Mouse (Mus musculus) liver, embryonic 12.5 days (tissue): Measurements from ENCODE around the gene Sema4c. TPM values are rescaled to one million over a fixed set of nuclear protein-coding genes. Genes with fewer than 3 reads are reported as not detected.

Experiments
- ATAC-seq: fragments of 200-750 bp; cut with Nextera tagmentation; 2 replicates; pipeline ENCODE4 v1.8.0; 2017; ENCODE audit warnings: moderate number of reproducible peaks, mild to moderate bottlenecking, moderate library complexity
- H3K27ac ChIP-seq: fragments of 300-500 bp; sonication (generic); 2 replicates; pipeline ENCODE4 v1.5.1; 2016; ENCODE audit warnings: mild to moderate bottlenecking
- H3K27me3 ChIP-seq: fragments of 300-500 bp; sonication (generic); replicated peaks from 2 replicates; pipeline ENCODE4 v1.6.1; 2016; ENCODE audit warnings: mild to moderate bottlenecking, moderate library complexity
- H3K36me3 ChIP-seq: fragments of 300-500 bp; sonication (generic); 2 replicates; pipeline ENCODE4 v1.6.1; 2016; ENCODE audit warnings: mild to moderate bottlenecking, moderate library complexity
- H3K4me1 ChIP-seq: fragments of 300-500 bp; sonication (generic); 2 replicates; pipeline ENCODE4 v1.6.1; 2016
- H3K4me2 ChIP-seq: fragments of 300-500 bp; sonication (generic); 2 replicates; pipeline ENCODE4 v1.6.1; 2016; ENCODE audit warnings: mild to moderate bottlenecking, moderate library complexity
- H3K4me3 ChIP-seq: fragments of 300-500 bp; sonication (generic); 2 replicates; pipeline ENCODE4 v1.5.1; 2016; ENCODE audit warnings: mild to moderate bottlenecking, moderate library complexity
- H3K9ac ChIP-seq: fragments of 300-500 bp; sonication (generic); 2 replicates; pipeline ENCODE4 v1.6.1; 2016; ENCODE audit warnings: mild to moderate bottlenecking, moderate library complexity
- H3K9me3 ChIP-seq: fragments of 300-500 bp; sonication (generic); replicated peaks from 2 replicates; pipeline ENCODE4 v1.6.1; 2016; ENCODE audit warnings: mild to moderate bottlenecking, moderate library complexity
- WGBS: fragments of 180-500 bp; shearing (Covaris S2); methylation state at CpG from one replicate; pipeline ENCODE4 v1.1.7; 2016; ENCODE audit not compliant: insufficient replicate concordance; 5-methylcytosine and 5-hydroxymethylcytosine counted together
- polyA plus RNA-seq: library from polyadenylated mRNA; unstranded; fragments of >200 nt; fragmentation: Nextera tagmentation; extraction: Ambion mirVana; gene quantifications from 2 replicates; pipeline ENCODE4 v1.2.1, GENCODE M21; 2016

Sema4c gene
- polyA plus RNA-seq, 1 experiment from 2014 or later = 3.9 TPM

GRCm38 (mm10) chr1:36589486-36589885, 31.3 kb upstream of the Sema4c start:
- Histone ChIP-seq H3K4me1 (peaks cover 32% of the 10 kb centered on the region), H3K9ac (no peak overlapping the region), H3K4me2 (no peak overlapping the region), H3K9me3 (no peaks in the 10 kb centered on the region), H3K27me3 (peaks cover 3% of the 10 kb centered on the region; the same call in 1 of the 2 replicates), H3K4me3 (no peak overlapping the region), H3K36me3 (no peaks in the 10 kb centered on the region), H3K27ac (no peak overlapping the region)
- ATAC-seq = no peak
- 65% methylated on average over 6 of the region's 6 CpGs for WGBS

- H3K4me2 ChIP-seq = no peak overlapping the region
- peaks cover 32% of the 10 kb centered on the region for H3K4me1 ChIP-seq
- WGBS = 64% methylated on average over 13 of the region's 13 CpGs
- no peaks in the 10 kb centered on the region for H3K36me3 ChIP-seq
- H3K4me3 ChIP-seq = no peak overlapping the region
- no peak overlapping the region for H3K27ac ChIP-seq
- no peak overlapping the region for H3K9ac ChIP-seq
- no peaks in the 10 kb centered on the region for H3K9me3 ChIP-seq
- ATAC-seq = peak; percentile 29; the same call in 1 of the 2 replicates
- H3K27me3 ChIP-seq = peaks cover 3% of the 10 kb centered on the region; the same call in 1 of the 2 replicates
Observed at GRCm38 (mm10) chr1:36588476-36589450, 30.6 kb upstream of the Sema4c start.

GRCm38 (mm10) chr1:36587860-36588259, 29.7 kb upstream of the Sema4c start:
- ATAC-seq = no peak
- no peak overlapping the region for H3K27ac ChIP-seq
- WGBS = 81% methylated on average over 6 of the region's 6 CpGs

GRCm38 (mm10) chr1:36586288-36586687, 28.1 kb upstream of the Sema4c start:
- no peak for ATAC-seq
- H3K27ac ChIP-seq = no peak overlapping the region

More at GRCm38 (mm10) chr1:36587860-36588259, 29.7 kb upstream of the Sema4c start:
- Histone ChIP-seq H3K4me1 (peaks cover 30% of the 10 kb centered on the region), H3K27me3 (peaks cover 2% of the 10 kb centered on the region; the same call in 1 of the 2 replicates), H3K9me3 (no peaks in the 10 kb centered on the region), H3K4me3 (no peak overlapping the region), H3K36me3 (no peaks in the 10 kb centered on the region), H3K4me2 (no peak overlapping the region), H3K9ac (no peak overlapping the region)

GRCm38 (mm10) chr1:36583408-36584116, 25.4 kb upstream of the Sema4c start:
- WGBS = 68% methylated on average over 8 of the region's 8 CpGs

More at GRCm38 (mm10) chr1:36586288-36586687, 28.1 kb upstream of the Sema4c start:
- 60% methylated on average over 4 of the region's 4 CpGs for WGBS
- Histone ChIP-seq H3K27me3 (peaks cover 5% of the 10 kb centered on the region; the same call in 1 of the 2 replicates), H3K4me1 (peaks cover 29% of the 10 kb centered on the region), H3K36me3 (no peaks in the 10 kb centered on the region), H3K4me2 (no peak overlapping the region), H3K9ac (no peak overlapping the region), H3K9me3 (no peaks in the 10 kb centered on the region), H3K4me3 (no peak overlapping the region)

GRCm38 (mm10) chr1:36582211-36582610, 24.1 kb upstream of the Sema4c start:
- no peak overlapping the region for H3K4me3 ChIP-seq
- peaks cover 5% of the 10 kb centered on the region; the same call in 1 of the 2 replicates for H3K27me3 ChIP-seq
- H3K36me3 ChIP-seq = no peaks in the 10 kb centered on the region
- no peak overlapping the region for H3K27ac ChIP-seq
- 55% methylated on average over 8 of the region's 8 CpGs for WGBS
- no peak for ATAC-seq
- peaks cover 38% of the 10 kb centered on the region for H3K4me1 ChIP-seq
- H3K9ac ChIP-seq = no peak overlapping the region
- H3K4me2 ChIP-seq = no peak overlapping the region
- H3K9me3 ChIP-seq = no peaks in the 10 kb centered on the region

More at GRCm38 (mm10) chr1:36583408-36584116, 25.4 kb upstream of the Sema4c start:
- H3K4me3 ChIP-seq = no peak overlapping the region
- H3K9me3 ChIP-seq = no peaks in the 10 kb centered on the region
- ATAC-seq = no peak
- no peak overlapping the region for H3K9ac ChIP-seq
- H3K4me1 ChIP-seq = peaks cover 33% of the 10 kb centered on the region
- peaks cover 5% of the 10 kb centered on the region; the same call in 1 of the 2 replicates for H3K27me3 ChIP-seq
- H3K27ac ChIP-seq = no peak overlapping the region
- H3K4me2 ChIP-seq = no peak overlapping the region
- no peaks in the 10 kb centered on the region for H3K36me3 ChIP-seq

- H3K27ac ChIP-seq = peak overlapping the region; percentile 74; the same call in 1 of the 2 replicates
Observed at GRCm38 (mm10) chr1:36581260-36581659, 23.1 kb upstream of the Sema4c start.

GRCm38 (mm10) chr1:36580384-36581207, 22.4 kb upstream of the Sema4c start:
- Histone ChIP-seq H3K27ac (peak overlapping the region; percentile 74), H3K9me3 (no peaks in the 10 kb centered on the region), H3K4me3 (peak overlapping the region; percentile 39), H3K9ac (peak overlapping the region; percentile 32), H3K4me2 (peak overlapping the region; percentile 74), H3K4me1 (peaks cover 52% of the 10 kb centered on the region), H3K36me3 (no peaks in the 10 kb centered on the region), H3K27me3 (peaks cover 5% of the 10 kb centered on the region; the same call in 1 of the 2 replicates)
- 5% methylated on average over 17 of the region's 17 CpGs for WGBS
- peak; percentile 91 for ATAC-seq

More at GRCm38 (mm10) chr1:36581260-36581659, 23.1 kb upstream of the Sema4c start:
- H3K9ac ChIP-seq = no peak overlapping the region
- H3K4me2 ChIP-seq = peak overlapping the region; percentile 74
- 62% methylated on average over 5 of the region's 5 CpGs for WGBS
- no peaks in the 10 kb centered on the region for H3K36me3 ChIP-seq
- no peak for ATAC-seq
- peaks cover 48% of the 10 kb centered on the region for H3K4me1 ChIP-seq
- H3K9me3 ChIP-seq = no peaks in the 10 kb centered on the region
- H3K4me3 ChIP-seq = no peak overlapping the region
- H3K27me3 ChIP-seq = peaks cover 5% of the 10 kb centered on the region; the same call in 1 of the 2 replicates

- Histone ChIP-seq H3K4me3 (peak overlapping the region; percentile 39), H3K9me3 (no peaks in the 10 kb centered on the region), H3K36me3 (no peaks in the 10 kb centered on the region), H3K4me1 (peaks cover 52% of the 10 kb centered on the region), H3K9ac (peak overlapping the region; percentile 32; the same call in 1 of the 2 replicates), H3K27ac (peak overlapping the region; percentile 74), H3K27me3 (peaks cover 5% of the 10 kb centered on the region; the same call in 1 of the 2 replicates), H3K4me2 (peak overlapping the region; percentile 74)
- peak; percentile 22 for ATAC-seq
- WGBS = 55% methylated on average over 6 of the region's 6 CpGs
Observed at GRCm38 (mm10) chr1:36579974-36580383, 21.8 kb upstream of the Sema4c start.

- H3K4me2 ChIP-seq = no peak overlapping the region
Observed at GRCm38 (mm10) chr1:36576991-36577675, 19.0 kb upstream of the Sema4c start.

More at GRCm38 (mm10) chr1:36576991-36577675, 19.0 kb upstream of the Sema4c start:
- ATAC-seq = no peak
- peaks cover 5% of the 10 kb centered on the region; the same call in 1 of the 2 replicates for H3K27me3 ChIP-seq
- 51% methylated on average over 6 of the region's 6 CpGs for WGBS
- H3K9me3 ChIP-seq = no peaks in the 10 kb centered on the region
- no peak overlapping the region for H3K4me3 ChIP-seq
- no peaks in the 10 kb centered on the region for H3K36me3 ChIP-seq
- H3K27ac ChIP-seq = no peak overlapping the region
- no peak overlapping the region for H3K9ac ChIP-seq
- peaks cover 54% of the 10 kb centered on the region for H3K4me1 ChIP-seq
